Mouse (Mus musculus) adipose tissue, adult 10 weeks (tissue): ENCODE data around the gene Calu. TPM values are rescaled to one million over a fixed set of nuclear protein-coding genes. Genes with fewer than 3 reads are reported as not detected.

Experiments
- polyA plus RNA-seq: library from polyadenylated mRNA; stranded (reverse); fragments of 350-450 nt; fragmentation: Illumina TruSeq; extraction: RNeasy Lipid Tissue Mini Kit (QIAGEN cat#74804); gene quantifications from one replicate; pipeline ENCODE4 v1.2.3, GENCODE M21; 2014; ENCODE audit warnings: low read depth, low replicate concordance

The Calu gene
- polyA plus RNA-seq = 164 TPM

GRCm38 (mm10) chr6:29347665-29348370, at the start of gene Calu:
Calu (plus strand) TSS chr6:29348069.

GRCm38 (mm10) chr6:29318879-29319278, 29.0 kb upstream of the Calu start, which contains the start of gene Fam71f1:
Fam71f1 (plus strand) TSS chr6:29319140.

GRCm38 (mm10) chr6:29388052-29388518, 40.2 kb downstream of the Calu start, which contains the start of gene Opn1sw:
Opn1sw (minus strand) TSS chr6:29388468.

GRCm38 (mm10) chr6:29395910-29396713, 48.2 kb downstream of the Calu start, which contains the start of gene Ccdc136:
Ccdc136 (plus strand) TSS chr6:29396309.

Other genes starting within 250 kb of the Calu start
- gene Rbm28, start 183.1 kb upstream of the Calu start, polyA plus RNA-seq = 32.0 TPM
- 0.45 TPM for gene Prrt4, start 168.5 kb upstream of the Calu start, polyA plus RNA-seq
- gene Impdh1, start 131.7 kb upstream of the Calu start, polyA plus RNA-seq = 24.2 TPM
- 11.6 TPM for gene Hilpda, start 75.6 kb upstream of the Calu start, polyA plus RNA-seq
- 19.9 TPM for gene Fam71f2, start 68.5 kb upstream of the Calu start, polyA plus RNA-seq
- gene Fam71f1, start 28.9 kb upstream of the Calu start, polyA plus RNA-seq = 5.7 TPM
- gene Opn1sw, start 40.4 kb downstream of the Calu start, polyA plus RNA-seq = not detected
- gene Ccdc136, start 48.2 kb downstream of the Calu start, polyA plus RNA-seq = 37.0 TPM
- gene Flnc, start 85.2 kb downstream of the Calu start, polyA plus RNA-seq = 4.9 TPM
- 195 TPM for gene Atp6v1f, start 119.6 kb downstream of the Calu start, polyA plus RNA-seq
- gene Atp6v1fnb, start 123.4 kb downstream of the Calu start, polyA plus RNA-seq = 0.72 TPM
- 4.2 TPM for gene Kcp, start 159.9 kb downstream of the Calu start, polyA plus RNA-seq
- gene Irf5, start 178.6 kb downstream of the Calu start, polyA plus RNA-seq = 11.7 TPM